Comparison of ENCODE assay signal across 18 mouse cellular contexts in genomic region chr16:23758136-23758812, GRCm38 (mm10).
A peak's percentile ranks its signal among the peaks of the same experiment; 100 is the strongest.
DNase-seq lines count a peak whose midpoint lies in the region; ATAC-seq and TF ChIP-seq lines count a peak whose summit lies in the region.
"Had no signal": no experiment of that assay in that cellular context is flagged by ENCODE, and none has a peak within 500 bp of the region (broad histone marks: within the 10 kb centered on the region; RNA-seq: fewer than 3 reads in every experiment).

No protein-coding gene starts in this region.

- H3K27me3 ChIP-seq in forebrain, embryonic 13.5 days, result no peaks in the 10 kb centered on the region
- H3K27me3 ChIP-seq in forebrain, embryonic 11.5 days (ENCODE audit: control insufficient read depth, insufficient read depth, low read length), result no peaks in the 10 kb centered on the region
- no peaks in the 10 kb centered on the region for H3K27me3 ChIP-seq in midbrain, embryonic 14.5 days (ENCODE audit: control insufficient read depth, insufficient read depth, low read length)
- no peaks in the 10 kb centered on the region for H3K27me3 ChIP-seq in midbrain, embryonic 11.5 days (ENCODE audit: control insufficient read depth, insufficient read depth, low read length)
- no peaks in the 10 kb centered on the region for H3K27me3 ChIP-seq in forebrain, embryonic 16.5 days (replicated peaks; ENCODE audit: control insufficient read depth, insufficient read depth, low read length)
- H3K27me3 ChIP-seq: neural tube, embryonic 13.5 days had no signal

- intact Hi-C loops in gastrocnemius, adult 2 months (cut with DNase I), result no loop called here

- no peak overlapping the region for H3K4me3 ChIP-seq in forebrain, embryonic 13.5 days
- H3K4me3 ChIP-seq in forebrain, embryonic 11.5 days (ENCODE audit: low read depth, low read length), result no peak overlapping the region
- H3K4me3 ChIP-seq in midbrain, embryonic 14.5 days (replicated peaks; ENCODE audit: low read depth, low read length), result no peak overlapping the region
- H3K4me3 ChIP-seq in midbrain, embryonic 11.5 days (ENCODE audit: low read depth, low read length), result no peak overlapping the region
- no peak overlapping the region for H3K4me3 ChIP-seq in forebrain, embryonic 16.5 days (replicated peaks; ENCODE audit: low read length)
- no peak overlapping the region for H3K4me3 ChIP-seq in gastrocnemius, adult 2 months
- H3K4me3 ChIP-seq: heart, embryonic 10.5 days; neural tube, embryonic 13.5 days had no signal

- peak; percentile 73; the same call in 1 of the 2 replicates for ATAC-seq in forebrain, embryonic 13.5 days
- ATAC-seq in forebrain, embryonic 11.5 days (replicated peaks; ENCODE audit: low FRiP score), result no peak
- ATAC-seq in midbrain, embryonic 14.5 days (ENCODE audit: low FRiP score, low TSS enrichment), result no peak
- no peak for ATAC-seq in midbrain, embryonic 11.5 days (ENCODE audit: low FRiP score)
- peak; percentile 88 for ATAC-seq in forebrain, embryonic 16.5 days
- no peak for ATAC-seq in granulocyte monocyte progenitor cell, adult 5-6 weeks (replicated peaks; ENCODE audit: poor library complexity, severe bottlenecking)
- ATAC-seq: lung, postnatal 0 days had no signal

- no peaks in the 10 kb centered on the region for H3K4me1 ChIP-seq in forebrain, embryonic 13.5 days
- H3K4me1 ChIP-seq in forebrain, embryonic 11.5 days (replicated peaks; ENCODE audit: control insufficient read depth, insufficient read depth, low read length), result no peaks in the 10 kb centered on the region
- H3K4me1 ChIP-seq in midbrain, embryonic 14.5 days (ENCODE audit: control insufficient read depth, insufficient read depth, low read length), result no peaks in the 10 kb centered on the region
- H3K4me1 ChIP-seq in midbrain, embryonic 11.5 days (ENCODE audit: control insufficient read depth, insufficient read depth, low read length), result no peaks in the 10 kb centered on the region
- H3K4me1 ChIP-seq in forebrain, embryonic 16.5 days (replicated peaks; ENCODE audit: control insufficient read depth, insufficient read depth, low read length), result peaks cover 12% of the 10 kb centered on the region; the same call in 1 of the 2 replicates
- H3K4me1 ChIP-seq: neural tube, embryonic 13.5 days had no signal

- no peak overlapping the region for H3K9ac ChIP-seq in forebrain, embryonic 13.5 days
- no peak overlapping the region for H3K9ac ChIP-seq in forebrain, embryonic 11.5 days (ENCODE audit: low read length)
- no peak overlapping the region for H3K9ac ChIP-seq in midbrain, embryonic 14.5 days (replicated peaks; ENCODE audit: low read length)
- H3K9ac ChIP-seq in midbrain, embryonic 11.5 days (ENCODE audit: low read length), result no peak overlapping the region
- H3K9ac ChIP-seq in forebrain, embryonic 16.5 days (replicated peaks; ENCODE audit: low read depth, low read length), result no peak overlapping the region
- H3K9ac ChIP-seq: neural tube, embryonic 13.5 days had no signal

- H3K27ac ChIP-seq in forebrain, embryonic 13.5 days, result no peak overlapping the region
- no peak overlapping the region for H3K27ac ChIP-seq in forebrain, embryonic 11.5 days (ENCODE audit: low read depth, low read length)
- H3K27ac ChIP-seq in midbrain, embryonic 14.5 days (replicated peaks; ENCODE audit: low read depth, low read length), result no peak overlapping the region
- H3K27ac ChIP-seq in midbrain, embryonic 11.5 days (ENCODE audit: low read depth, low read length), result no peak overlapping the region
- no peak overlapping the region for H3K27ac ChIP-seq in forebrain, embryonic 16.5 days (ENCODE audit: low read length)
- H3K27ac ChIP-seq in gastrocnemius, adult 2 months, result no peak overlapping the region
- H3K27ac ChIP-seq: heart, embryonic 10.5 days; neural tube, embryonic 13.5 days had no signal

- no peaks in the 10 kb centered on the region for H3K9me3 ChIP-seq in forebrain, embryonic 13.5 days (replicated peaks)
- no peaks in the 10 kb centered on the region for H3K9me3 ChIP-seq in forebrain, embryonic 11.5 days (ENCODE audit: control insufficient read depth, low read length)
- no peaks in the 10 kb centered on the region for H3K9me3 ChIP-seq in midbrain, embryonic 14.5 days (ENCODE audit: control insufficient read depth, low read length)
- H3K9me3 ChIP-seq in midbrain, embryonic 11.5 days (ENCODE audit: control insufficient read depth, low read length), result no peaks in the 10 kb centered on the region
- no peaks in the 10 kb centered on the region for H3K9me3 ChIP-seq in forebrain, embryonic 16.5 days (ENCODE audit: control insufficient read depth, low read length)
- H3K9me3 ChIP-seq: heart, embryonic 10.5 days; neural tube, embryonic 13.5 days had no signal

- no peak for DNase-seq in forebrain, embryonic 11.5 days (ENCODE audit: low spot score)
- DNase-seq in midbrain, embryonic 14.5 days, result peak; percentile 33
- no peak for DNase-seq in midbrain, embryonic 11.5 days (ENCODE audit: low spot score, missing footprints)
- DNase-seq in layer of hippocampus, postnatal 36 days, result peak; percentile 18 to 26
- no peak for DNase-seq in gastrocnemius, adult 2 months
- DNase-seq: cerebellum, adult 8-10 months; gastrocnemius, postnatal 14 days; heart, postnatal 4 days; kidney, adult 2 months; kidney, postnatal 36 days; thymus, postnatal 4 days had no signal

- no peak for TF ChIP-seq CTCF in gastrocnemius, adult 2 months (IDR thresholded peaks at IDR 0.05)

- H3K4me2 ChIP-seq in forebrain, embryonic 13.5 days, result no peak overlapping the region
- no peak overlapping the region for H3K4me2 ChIP-seq in forebrain, embryonic 11.5 days (ENCODE audit: low read depth, low read length, severe bottlenecking)
- H3K4me2 ChIP-seq in midbrain, embryonic 14.5 days (ENCODE audit: low read length), result no peak overlapping the region
- H3K4me2 ChIP-seq in midbrain, embryonic 11.5 days, result no peak overlapping the region
- H3K4me2 ChIP-seq in forebrain, embryonic 16.5 days (ENCODE audit: low read length), result no peak overlapping the region
- H3K4me2 ChIP-seq: liver, embryonic 11.5 days; neural tube, embryonic 13.5 days had no signal

- WGBS in forebrain, embryonic 13.5 days, result 70% methylated on average over 7 of the region's 7 CpGs
- WGBS in forebrain, embryonic 11.5 days, result 90% methylated on average over 7 of the region's 7 CpGs
- 68% methylated on average over 7 of the region's 7 CpGs for WGBS in midbrain, embryonic 14.5 days
- WGBS in midbrain, embryonic 11.5 days, result 88% methylated on average over 7 of the region's 7 CpGs
- WGBS in forebrain, embryonic 16.5 days, result 40% methylated on average over 7 of the region's 7 CpGs

- no peaks in the 10 kb centered on the region for H3K36me3 ChIP-seq in forebrain, embryonic 13.5 days (ENCODE audit: poor library complexity, severe bottlenecking)
- H3K36me3 ChIP-seq in forebrain, embryonic 11.5 days (ENCODE audit: control insufficient read depth, insufficient read depth, low read length), result no peaks in the 10 kb centered on the region
- H3K36me3 ChIP-seq in midbrain, embryonic 14.5 days (ENCODE audit: control insufficient read depth, insufficient read depth, low read length), result no peaks in the 10 kb centered on the region
- H3K36me3 ChIP-seq in midbrain, embryonic 11.5 days (ENCODE audit: control insufficient read depth, insufficient read depth, low read length), result no peaks in the 10 kb centered on the region
- H3K36me3 ChIP-seq in forebrain, embryonic 16.5 days (ENCODE audit: control insufficient read depth, insufficient read depth), result no peaks in the 10 kb centered on the region
- H3K36me3 ChIP-seq: heart, embryonic 10.5 days; neural tube, embryonic 13.5 days had no signal

Comparison
In these comparisons a context has a peak if more than half of its experiments do, and no peak if none do; other contexts are left out.
1. ATAC-seq: peak in forebrain, embryonic 13.5 days (single experiment) and forebrain, embryonic 16.5 days (single experiment); none in forebrain, embryonic 11.5 days (single experiment), midbrain, embryonic 14.5 days (single experiment), midbrain, embryonic 11.5 days (single experiment) and granulocyte monocyte progenitor cell, adult 5-6 weeks (single experiment).
2. DNase-seq: peak in midbrain, embryonic 14.5 days (single experiment) and layer of hippocampus, postnatal 36 days (2 of 2); none in forebrain, embryonic 11.5 days (single experiment), midbrain, embryonic 11.5 days (single experiment) and gastrocnemius, adult 2 months (single experiment).